Mouse (Mus musculus): Measurements from ENCODE around the gene Cby3.

DNA sequence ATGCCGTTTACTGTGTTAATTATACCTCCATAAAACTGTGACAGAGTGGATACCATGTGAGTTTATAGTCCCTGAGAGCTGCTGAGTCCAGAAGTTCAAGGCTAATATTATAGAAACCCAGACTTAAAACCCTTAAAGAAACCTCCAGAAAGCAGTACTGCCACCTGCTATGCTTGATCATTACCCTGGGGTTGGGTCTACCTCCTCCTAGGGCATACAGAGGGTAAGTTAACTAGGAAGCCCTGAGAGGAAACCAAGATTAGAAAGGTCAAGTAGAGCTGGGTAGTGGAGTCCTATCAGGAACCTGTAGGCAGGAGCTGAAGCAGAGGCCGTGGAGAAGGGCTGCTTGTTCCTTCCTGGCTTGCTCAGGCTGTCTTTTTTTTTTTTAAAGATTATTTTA lies 2.1 kb upstream of the Cby3 start:
- TF ChIP-seq E2F4 (IDR thresholded peaks at IDR 0.05; ENCODE audit: insufficient read depth) (no peak), POLR2A (IDR thresholded peaks at IDR 0.05; ENCODE audit: insufficient read length, low read depth) (no peak), USF1 (IDR thresholded peaks at IDR 0.05; ENCODE audit: low read depth) (no peak), SRF (IDR thresholded peaks at IDR 0.05; ENCODE audit: control insufficient read depth, insufficient read length, low read depth) (no peak), MYOD1 (IDR thresholded peaks at IDR 0.05; ENCODE audit: control insufficient read depth in 1 of 3, insufficient read length in 2 of 3, low read depth in 2 of 3) (no peak), MYOG (IDR thresholded peaks at IDR 0.05; ENCODE audit: control insufficient read depth in 1 of 3, insufficient read depth in 1 of 3, insufficient read length in 2 of 3, low read depth in 2 of 3) (no peak), REST (IDR thresholded peaks at IDR 0.05; ENCODE audit: insufficient read depth, insufficient read length) (no peak)
